Mouse (Mus musculus) ES-E14 (cell line): ENCODE data around the gene Rps25. TPM values are rescaled to one million over a fixed set of nuclear protein-coding genes. Genes with fewer than 3 reads are reported as not detected.
A peak's percentile ranks its signal among the peaks of the same experiment; 100 is the strongest.

Experiments
- DNase-seq: peaks from one replicate; pipeline ENCODE4 v3.0.0-alpha.2; 2013; ENCODE audit warnings: low read depth, low spot score
- H3K27ac ChIP-seq: 2 replicates; pipeline ENCODE4 v1.5.1; 2012; ENCODE audit warnings: low read depth, mild to moderate bottlenecking, low read length, moderate library complexity, mixed read lengths; ENCODE audit not compliant: poor library complexity, insufficient read depth, severe bottlenecking
- H3K36me3 ChIP-seq: 2 replicates; pipeline ENCODE4 v1.6.1; 2012; ENCODE audit warnings: mild to moderate bottlenecking, low read length, moderate library complexity, mixed read lengths; ENCODE audit not compliant: control insufficient read depth, poor library complexity, insufficient read depth, severe bottlenecking
- H3K4me1 ChIP-seq, 2 experiments: fragments of 150-350 bp in 1 of 2; sonication (generic) in 1 of 2; 2 replicates each; pipeline ENCODE4 v1.6.1; 2012; ENCODE audit warnings: low read length in 2 of 2, mild to moderate bottlenecking in 1 of 2, mixed read lengths in 1 of 2; ENCODE audit not compliant: control insufficient read depth in 2 of 2, insufficient read depth in 2 of 2, poor library complexity in 1 of 2
- H3K4me3 ChIP-seq, 2 experiments: fragments of 150-350 bp in 1 of 2; sonication (generic) in 1 of 2; 2 replicates each; pipeline ENCODE4 v1.5.1; 2012; ENCODE audit warnings: low read length in 2 of 2, low read depth in 1 of 2, mild to moderate bottlenecking in 1 of 2, mixed read lengths in 1 of 2; ENCODE audit not compliant: insufficient read depth in 1 of 2, poor library complexity in 1 of 2, severe bottlenecking in 1 of 2
- H3K9ac ChIP-seq: 2 replicates; pipeline ENCODE4 v1.6.1; 2012; ENCODE audit warnings: low read depth, mild to moderate bottlenecking, low read length, mixed read lengths; ENCODE audit not compliant: poor library complexity, insufficient read depth, severe bottlenecking
- H3K9me3 ChIP-seq: fragments of 150-350 bp; sonication (generic); 2 replicates; pipeline ENCODE4 v1.6.1; 2012; ENCODE audit warnings: low read depth, mild to moderate bottlenecking, low read length; ENCODE audit not compliant: control insufficient read depth, insufficient read depth
- CHD2 ChIP-seq: IDR thresholded peaks from 2 replicates; pipeline ENCODE4 v1.6.1; 2014; ENCODE audit warnings: mild to moderate bottlenecking, low read depth, low read length, inconsistent platforms
- HCFC1 ChIP-seq: IDR thresholded peaks from 2 replicates; pipeline ENCODE4 v1.6.1; 2012; ENCODE audit warnings: low read length, inconsistent platforms, borderline replicate concordance; ENCODE audit not compliant: insufficient read depth
- MAFK ChIP-seq: IDR thresholded peaks from 2 replicates; pipeline ENCODE4 v1.6.1; 2014; ENCODE audit warnings: mild to moderate bottlenecking, low read depth, low read length, inconsistent platforms; ENCODE audit not compliant: insufficient read depth
- ZC3H11A ChIP-seq: IDR thresholded peaks from 2 replicates; pipeline ENCODE4 v1.6.1; 2012; ENCODE audit warnings: low read depth, mild to moderate bottlenecking, inconsistent platforms, low read length, borderline replicate concordance
- ZNF384 ChIP-seq: IDR thresholded peaks from 2 replicates; pipeline ENCODE4 v1.6.1; 2012; ENCODE audit warnings: low read depth, low read length, inconsistent platforms
- in situ Hi-C, 2 experiments: fragments of 600-800 bp; cut with MboI; formaldehyde crosslinking; loops; one replicate each; pipeline ENCODE4 v1.15.1; 2025; ENCODE audit warnings: low sequenced_read_pairs in 2 of 2, inconsistent platforms in 1 of 2; ENCODE audit not compliant: unreplicated experiment in 2 of 2
- total RNA-seq: library from RNA; depleted of rRNA; stranded (reverse); fragments of 300-350 nt; gene quantifications from 2 replicates; pipeline ENCODE4 v1.2.3, GENCODE M21; 2012

Gene Rps25
- total RNA-seq, 1 experiment: 2,115 TPM

DNA sequence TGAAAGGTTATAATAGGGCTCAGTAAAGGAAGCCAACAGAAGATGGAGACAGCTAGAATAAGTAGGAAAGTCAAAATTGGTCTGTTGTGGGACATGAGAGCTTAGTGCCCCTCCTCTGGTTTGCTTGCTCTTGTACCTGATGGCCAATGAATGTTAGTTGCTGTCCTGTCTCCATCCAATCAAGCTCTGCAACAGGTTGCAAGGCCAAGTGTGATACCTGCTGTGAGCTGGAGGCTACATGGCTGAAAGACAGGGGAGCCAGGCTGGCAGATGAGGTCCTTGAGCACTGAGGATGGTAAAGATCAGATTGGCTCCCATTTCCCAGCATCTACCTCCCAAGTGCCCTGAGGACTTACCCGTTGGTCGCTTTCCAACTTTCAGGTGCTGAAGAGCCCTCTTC, 5.8 kb downstream of the Rps25 start:
- Histone ChIP-seq H3K4me1 (no peaks in the 10 kb centered on the region; a peak in 2 of 4 replicates), H3K36me3 (peaks cover 38% of the 10 kb centered on the region), H3K9me3 (no peaks in the 10 kb centered on the region), H3K9ac (no peak overlapping the region), H3K4me3 (no peak overlapping the region), H3K27ac (no peak overlapping the region)
- DNase-seq: no peak
- TF ChIP-seq ZC3H11A: no peak
- TF ChIP-seq ZNF384: no peak
- TF ChIP-seq CHD2: no peak
- TF ChIP-seq HCFC1: no peak
- TF ChIP-seq MAFK: no peak
- in situ Hi-C loops: no loop called here

DNA sequence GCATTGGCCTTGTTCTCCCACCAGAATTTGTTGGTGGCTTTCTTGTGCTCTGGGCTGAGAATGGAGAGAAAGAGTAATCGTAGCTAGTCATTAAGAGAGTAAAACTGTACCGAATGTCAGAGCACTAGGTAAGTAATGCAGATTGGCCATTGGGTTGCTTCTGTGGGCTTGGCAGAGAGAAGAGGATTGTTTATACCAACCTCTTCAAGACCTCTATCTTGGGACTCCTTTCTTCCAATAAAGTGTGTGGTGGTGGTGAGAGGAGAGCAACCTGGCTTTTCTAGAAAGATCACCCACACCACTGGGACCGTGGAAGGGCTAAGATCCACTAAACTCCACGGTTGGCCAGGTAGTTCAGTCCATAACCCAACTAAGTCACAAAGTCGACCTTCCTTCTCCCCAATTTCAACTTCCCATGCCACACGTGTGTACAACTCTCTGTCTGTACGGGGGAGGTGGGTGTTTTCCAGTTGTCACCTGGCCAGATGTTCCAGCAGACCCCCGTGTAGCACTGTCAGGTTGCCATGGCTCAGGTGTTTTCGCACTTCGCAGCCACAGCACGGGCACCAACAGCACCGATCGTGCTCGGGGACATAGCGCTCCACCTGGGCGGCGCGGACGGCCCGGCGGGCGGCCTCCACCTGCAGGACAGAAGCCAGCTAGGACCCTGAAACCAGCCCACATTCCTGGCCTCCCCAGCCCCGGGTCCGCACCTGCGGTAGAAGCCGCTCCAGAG, 10.4 kb downstream of the Rps25 start:
- DNase-seq: no peak
- H3K9me3 ChIP-seq: no peaks in the 10 kb centered on the region
- H3K27ac ChIP-seq: 0 out of 2 replicates have a peak overlapping the region, but pooled peaks have one; percentile 20
- H3K36me3 ChIP-seq: peaks cover 11% of the 10 kb centered on the region
- TF ChIP-seq ZNF384: no peak
- TF ChIP-seq HCFC1: no peak
- no peak for TF ChIP-seq ZC3H11A
- no peak for TF ChIP-seq MAFK
- TF ChIP-seq CHD2: no peak
- H3K4me1 ChIP-seq: peaks cover 0 to 2% of the 10 kb centered on the region in 2 experiments; a peak in 1 of 4 replicates
- peak overlapping the region; percentile 79 for H3K9ac ChIP-seq
- H3K4me3 ChIP-seq: peak overlapping the region; percentile 86 to 93
- in situ Hi-C loops: no loop called here

DNA sequence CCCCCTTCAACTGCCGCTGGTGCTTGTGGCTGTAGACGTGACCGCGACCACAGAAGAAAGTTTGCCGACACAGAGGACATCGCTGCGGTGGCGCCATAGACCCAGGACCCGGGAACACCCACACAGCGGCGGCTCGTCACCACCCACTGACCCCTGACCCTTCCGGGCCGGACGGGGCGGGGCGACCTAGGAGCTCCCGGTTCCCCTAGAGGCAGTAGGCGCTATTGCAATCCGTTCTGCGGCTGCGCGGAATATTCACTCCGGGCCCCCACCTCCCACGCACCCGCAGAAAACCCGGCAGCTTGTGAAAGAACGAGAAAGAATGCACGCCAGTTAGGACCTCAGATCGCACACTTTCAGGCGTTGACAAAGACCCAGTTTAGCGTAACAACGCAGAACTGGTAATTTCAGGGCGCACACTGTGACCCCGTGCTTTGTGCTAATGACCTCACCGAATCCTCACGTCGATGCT, 11.0 kb downstream of the Rps25 start:
- H3K36me3 ChIP-seq: peaks cover 7% of the 10 kb centered on the region
- in situ Hi-C loops: no loop called here
- DNase-seq: peak; percentile 75
- H3K9me3 ChIP-seq: no peaks in the 10 kb centered on the region
- peak overlapping the region; percentile 89 for H3K27ac ChIP-seq
- peaks cover 0 to 3% of the 10 kb centered on the region in 2 experiments; a peak in 1 of 4 replicates for H3K4me1 ChIP-seq
- peak overlapping the region; percentile 86 to 93 for H3K4me3 ChIP-seq
- H3K9ac ChIP-seq: peak overlapping the region; percentile 81
- TF ChIP-seq HCFC1 (peak; percentile 43; the same call in 1 of the 2 replicates), MAFK (no peak), CHD2 (no peak), ZNF384 (no peak), ZC3H11A (no peak)

DNA sequence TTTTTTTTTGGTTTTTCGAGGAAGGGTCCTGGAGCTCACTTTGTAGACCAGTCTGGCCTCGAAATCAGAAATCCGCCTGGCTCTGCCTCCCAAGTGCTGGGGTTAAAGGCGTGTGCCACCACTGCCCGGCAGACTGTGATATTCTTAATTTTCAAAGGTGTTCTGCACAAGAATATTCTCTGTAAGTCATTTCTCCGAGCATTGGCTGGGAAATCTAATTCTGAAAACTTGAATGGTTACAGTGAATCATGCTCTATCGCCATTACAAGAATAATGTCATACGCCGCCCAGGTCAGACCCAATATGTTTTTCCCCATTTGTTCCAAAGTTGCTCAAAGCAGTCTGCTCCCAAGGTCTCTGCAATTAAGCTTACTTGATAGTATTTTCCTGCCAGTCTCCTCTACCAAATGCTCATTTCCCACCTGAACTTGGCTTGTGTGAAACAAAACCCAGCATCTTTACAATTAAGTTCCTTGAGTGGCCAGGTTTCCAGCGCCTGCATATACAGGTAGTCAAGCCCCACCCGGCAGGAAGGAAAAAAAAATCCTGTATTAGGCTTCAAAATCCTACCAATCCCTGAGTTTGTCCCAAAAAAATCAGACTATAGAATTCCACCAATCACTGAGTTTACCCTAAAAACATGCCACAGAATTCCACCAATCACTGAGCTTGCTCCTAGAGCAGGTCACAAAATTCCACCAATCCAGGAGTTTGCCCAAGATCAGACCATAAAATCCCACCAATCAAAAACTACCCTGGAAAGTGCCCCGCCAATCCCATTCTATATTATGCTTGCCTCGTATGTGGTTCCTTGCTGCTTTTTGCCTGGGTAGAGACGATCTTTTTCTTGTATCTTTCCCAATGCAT, 11.8 kb downstream of the Rps25 start, which contains the start of gene Ccdc84:
Gene Ccdc84 (minus strand): TSS at position 51 of the 867 bp plus-strand sequence.
- TF ChIP-seq ZC3H11A (no peak), HCFC1 (no peak), CHD2 (peak; percentile 74), ZNF384 (peak; percentile 99)
- DNase-seq: peak; percentile 60
- H3K27ac ChIP-seq: peak within 1 kb of the TSS; percentile 99
- peak within 1 kb of the TSS; percentile 81 for H3K9ac ChIP-seq
- H3K4me3 ChIP-seq: peak within 1 kb of the TSS; percentile 86 to 93
- H3K9me3 ChIP-seq: no peaks in the 10 kb centered on the region
- H3K4me1 ChIP-seq: peaks cover 0 to 5% of the 10 kb centered on the region in 2 experiments; a peak in 2 of 4 replicates
- in situ Hi-C loops: no loop called here
- H3K36me3 ChIP-seq: peaks cover 2% of the 10 kb centered on the region; the same call in 1 of the 2 replicates
